Mouse (Mus musculus): ENCODE results near the gene Ucn3. TPM values are rescaled to one million over a fixed set of nuclear protein-coding genes. Genes with fewer than 3 reads are reported as not detected.

The Ucn3 gene
- total RNA-seq, 2 experiments from 2014 or later = not detected

- ATAC-seq (replicated peaks; ENCODE audit: poor library complexity) = peak; percentile 85
Observed at GRCm38 (mm10) chr13:3893126-3893734, 51.9 kb downstream of the Ucn3 start.

GRCm38 (mm10) chr13:3892601-3893000 lies 52.5 kb downstream of the Ucn3 start:
- no peak for ATAC-seq (replicated peaks; ENCODE audit: poor library complexity)

GRCm38 (mm10) chr13:3891479-3892087 lies 53.6 kb downstream of the Ucn3 start:
- no peak for ATAC-seq (replicated peaks; ENCODE audit: poor library complexity)

Other genes starting within 250 kb of the Ucn3 start
- not detected in 2 replicates for gene Calml3, start 141.0 kb downstream of the Ucn3 start, total RNA-seq (2015)
- gene Calml3, start 141.0 kb downstream of the Ucn3 start, total RNA-seq (2017) = not detected in 2 replicates
- gene Calm4, start 107.6 kb downstream of the Ucn3 start, total RNA-seq (2015) = not detected in 2 replicates
- not detected in 2 replicates for gene Calm4, start 107.6 kb downstream of the Ucn3 start, total RNA-seq (2017)
- not detected in 2 replicates for gene Calm5, start 91.2 kb downstream of the Ucn3 start, total RNA-seq (2015)
- gene Calm5, start 91.2 kb downstream of the Ucn3 start, total RNA-seq (2017) = not detected in 2 replicates
- gene Net1, start 27.1 kb downstream of the Ucn3 start, total RNA-seq (2015) = 34.2 and 37.4 TPM in 2 replicates
- 83.5 and 102 TPM in 2 replicates for gene Net1, start 27.1 kb downstream of the Ucn3 start, total RNA-seq (2017)
- not detected in 2 replicates for gene Tubal3, start 27.1 kb downstream of the Ucn3 start, total RNA-seq (2015)
- not detected in 2 replicates for gene Tubal3, start 27.1 kb downstream of the Ucn3 start, total RNA-seq (2017)
- not detected in 2 replicates for gene Akr1c14, start 103.7 kb upstream of the Ucn3 start, total RNA-seq (2015)
- gene Akr1c14, start 103.7 kb upstream of the Ucn3 start, total RNA-seq (2017) = 0.30 TPM in 1 of 2 replicates, not detected in the other
- gene Akr1c18, start 205.3 kb upstream of the Ucn3 start, total RNA-seq (2015) = not detected in 2 replicates
- gene Akr1c18, start 205.3 kb upstream of the Ucn3 start, total RNA-seq (2017) = 0.33 TPM in 1 of 2 replicates, not detected in the other
- gene Akr1c13, start 245.8 kb upstream of the Ucn3 start, total RNA-seq (2015) = 26.9 and 33.9 TPM in 2 replicates
- gene Akr1c13, start 245.8 kb upstream of the Ucn3 start, total RNA-seq (2017) = 28.5 and 32.8 TPM in 2 replicates